Mouse (Mus musculus): ENCODE results near the gene Gli1.

DNA sequence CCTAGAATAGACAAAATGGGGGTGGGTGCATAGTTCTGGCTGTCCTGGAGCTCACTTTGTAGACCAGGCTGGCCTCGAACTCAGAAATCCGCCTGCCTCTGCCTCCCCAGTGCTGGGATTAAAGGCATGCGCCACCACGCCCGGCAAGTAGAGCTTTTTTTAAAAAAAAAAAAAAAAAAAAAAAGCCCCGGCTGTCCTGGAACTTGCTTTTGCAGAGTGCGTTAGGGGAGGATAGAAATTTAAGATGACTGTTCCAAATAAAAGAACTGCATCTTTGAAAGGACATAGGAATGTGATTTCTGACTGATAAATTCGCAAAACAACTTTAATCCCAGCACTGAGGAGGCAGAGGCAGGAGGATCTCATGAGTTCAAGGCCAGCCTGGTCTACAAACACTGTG is 37.9 kb upstream of the Gli1 start:
- TF ChIP-seq HCFC1 (IDR thresholded peaks at IDR 0.05; ENCODE audit: borderline replicate concordance, insufficient read depth, low read length) (no peak), MAFK (IDR thresholded peaks at IDR 0.05; ENCODE audit: insufficient read depth, low read depth, low read length) (no peak)
